Mouse (Mus musculus) neural tube, embryonic 13.5 days (tissue): ENCODE measurements around the gene Dnah9. TPM values are rescaled to one million over a fixed set of nuclear protein-coding genes. Genes with fewer than 3 reads are reported as not detected.

Experiments
- ATAC-seq: fragments of 200-750 bp; cut with Nextera tagmentation; 2 replicates; pipeline ENCODE4 v1.8.0; 2017; ENCODE audit warnings: low read depth, mild to moderate bottlenecking, moderate TSS enrichment, moderate library complexity
- H3K27ac ChIP-seq: fragments of 300-500 bp; sonication (generic); replicated peaks from 2 replicates; pipeline ENCODE4 v1.5.1; 2015; ENCODE audit warnings: moderate library complexity, mild to moderate bottlenecking, inconsistent platforms
- H3K27me3 ChIP-seq: fragments of 300-500 bp; sonication (generic); 2 replicates; pipeline ENCODE4 v1.6.1; 2015; ENCODE audit warnings: mild to moderate bottlenecking, inconsistent platforms
- H3K36me3 ChIP-seq: fragments of 300-500 bp; sonication (generic); 2 replicates; pipeline ENCODE4 v1.6.1; 2015; ENCODE audit warnings: mild to moderate bottlenecking, inconsistent platforms
- H3K4me1 ChIP-seq: fragments of 300-500 bp; sonication (generic); replicated peaks from 2 replicates; pipeline ENCODE4 v1.6.1; 2015; ENCODE audit warnings: inconsistent platforms
- H3K4me2 ChIP-seq: fragments of 300-500 bp; sonication (generic); 2 replicates; pipeline ENCODE4 v1.6.1; 2015; ENCODE audit warnings: inconsistent platforms, mild to moderate bottlenecking, moderate library complexity
- H3K4me3 ChIP-seq: fragments of 300-500 bp; sonication (generic); 2 replicates; pipeline ENCODE4 v1.5.1; 2015; ENCODE audit warnings: mild to moderate bottlenecking, inconsistent platforms
- H3K9ac ChIP-seq: fragments of 300-500 bp; sonication (generic); 2 replicates; pipeline ENCODE4 v1.6.1; 2015; ENCODE audit warnings: moderate library complexity, mild to moderate bottlenecking, inconsistent platforms
- H3K9me3 ChIP-seq: fragments of 300-500 bp; sonication (generic); 2 replicates; pipeline ENCODE4 v1.6.1; 2016; ENCODE audit warnings: inconsistent platforms
- WGBS: fragments of 180-500 bp; shearing (Covaris S2); methylation state at CpG from one replicate; pipeline ENCODE4 v1.1.7; 2015; 5-methylcytosine and 5-hydroxymethylcytosine counted together
- polyA plus RNA-seq: library from polyadenylated mRNA; unstranded; fragments of >200 nt; fragmentation: Nextera tagmentation; extraction: Ambion mirVana; gene quantifications from 2 replicates; pipeline ENCODE4 v1.2.1, GENCODE M21; 2015

The Dnah9 gene
- 1.2 and 1.9 TPM in 2 replicates for polyA plus RNA-seq

DNA sequence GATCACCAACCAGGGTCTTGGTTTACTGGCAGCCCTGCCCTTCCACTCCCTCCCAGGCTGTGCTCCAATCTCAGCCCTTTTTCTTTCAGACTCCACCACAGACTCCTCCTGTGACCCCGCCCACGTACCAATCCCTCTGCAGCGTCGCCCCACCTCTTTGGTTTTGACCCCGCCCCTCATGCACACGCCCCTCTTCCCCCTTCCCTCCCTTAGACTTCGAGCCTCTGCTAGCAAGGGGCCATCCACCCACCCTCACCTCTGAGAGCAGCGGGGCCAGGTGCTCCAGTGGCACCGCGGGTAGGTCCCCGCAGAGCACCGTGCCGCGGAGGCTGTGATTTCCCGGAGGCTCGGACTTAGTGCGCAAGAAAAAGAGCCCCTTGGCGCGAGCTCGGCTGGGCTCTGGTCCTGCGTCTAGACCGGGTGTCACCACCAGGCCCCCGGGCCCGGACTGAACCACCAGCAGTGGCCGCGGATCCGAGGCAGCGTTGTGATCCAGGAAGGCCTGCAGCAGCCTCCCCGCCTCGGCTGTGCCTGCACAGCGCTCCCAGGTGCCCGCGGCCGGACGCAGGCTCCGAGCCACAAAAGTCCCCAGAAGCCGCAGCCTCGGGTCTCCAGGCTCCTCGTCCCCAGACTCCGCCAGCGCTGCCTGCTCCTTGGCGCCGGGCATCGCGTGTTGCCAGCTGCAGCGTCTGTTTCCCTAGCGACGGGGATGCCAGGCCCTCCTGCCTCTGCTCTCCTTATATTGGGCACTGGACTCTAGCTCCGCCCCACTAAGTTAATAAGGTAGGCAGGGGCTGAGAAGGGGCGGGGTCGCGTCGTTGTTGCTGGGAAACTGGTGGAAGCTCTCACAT, at the start of gene Dnah9:
Gene Dnah9 (minus strand): TSS at position 751 of the 851 bp plus-strand sequence.
- H3K4me3 ChIP-seq: peak within 1 kb of the TSS; percentile 62
- H3K36me3 ChIP-seq: no peaks in the 10 kb centered on the region
- H3K27me3 ChIP-seq: no peaks in the 10 kb centered on the region
- no peaks in the 10 kb centered on the region for H3K9me3 ChIP-seq
- H3K27ac ChIP-seq: peak within 1 kb of the TSS; percentile 82
- peak within 1 kb of the TSS; percentile 69 for H3K9ac ChIP-seq
- peak; percentile 97 for ATAC-seq
- peak within 1 kb of the TSS; percentile 94 for H3K4me2 ChIP-seq
- peaks cover 7% of the 10 kb centered on the region for H3K4me1 ChIP-seq
- WGBS: under 1% methylated on average over 53 of the region's 53 CpGs

DNA sequence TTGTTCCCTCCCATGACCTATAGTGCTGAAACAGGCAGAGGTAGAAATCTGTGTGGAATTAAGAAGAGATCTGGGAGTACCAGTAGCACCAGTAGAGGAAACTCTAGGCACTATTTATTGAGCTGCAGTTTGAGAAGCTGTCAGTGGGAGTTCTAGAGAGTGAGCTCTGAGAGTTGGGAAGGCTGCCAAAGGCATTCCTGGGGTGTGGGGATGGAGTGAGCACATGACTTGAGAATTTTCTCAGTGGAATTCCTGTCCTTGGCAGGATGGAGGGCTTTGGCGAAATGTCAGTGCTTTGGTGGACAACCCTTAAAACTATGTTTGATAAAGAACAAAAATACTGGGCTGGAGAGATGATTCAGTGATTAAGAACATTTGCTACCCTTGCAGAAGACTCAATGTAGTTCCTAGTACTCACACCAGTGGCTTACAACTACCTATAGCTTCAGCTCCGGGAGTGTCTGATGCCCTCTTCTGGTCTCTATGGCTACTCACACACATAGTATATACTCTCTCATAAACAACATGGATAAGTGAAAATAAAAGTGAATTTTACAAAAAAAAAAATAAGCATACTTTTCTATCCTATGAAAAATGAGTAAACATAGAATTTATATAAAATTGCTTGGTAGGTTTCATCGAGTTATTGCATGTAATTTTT, 20.4 kb upstream of the Dnah9 start:
- H3K27ac ChIP-seq: no peak overlapping the region
- H3K4me1 ChIP-seq: no peaks in the 10 kb centered on the region; the same call in 1 of the 2 replicates
- no peak overlapping the region for H3K4me3 ChIP-seq
- no peak for ATAC-seq
- no peak overlapping the region for H3K9ac ChIP-seq
- H3K36me3 ChIP-seq: no peaks in the 10 kb centered on the region
- no peak overlapping the region for H3K4me2 ChIP-seq
- 80% methylated on average over 3 of the region's 3 CpGs for WGBS
- no peaks in the 10 kb centered on the region for H3K27me3 ChIP-seq
- no peaks in the 10 kb centered on the region for H3K9me3 ChIP-seq

DNA sequence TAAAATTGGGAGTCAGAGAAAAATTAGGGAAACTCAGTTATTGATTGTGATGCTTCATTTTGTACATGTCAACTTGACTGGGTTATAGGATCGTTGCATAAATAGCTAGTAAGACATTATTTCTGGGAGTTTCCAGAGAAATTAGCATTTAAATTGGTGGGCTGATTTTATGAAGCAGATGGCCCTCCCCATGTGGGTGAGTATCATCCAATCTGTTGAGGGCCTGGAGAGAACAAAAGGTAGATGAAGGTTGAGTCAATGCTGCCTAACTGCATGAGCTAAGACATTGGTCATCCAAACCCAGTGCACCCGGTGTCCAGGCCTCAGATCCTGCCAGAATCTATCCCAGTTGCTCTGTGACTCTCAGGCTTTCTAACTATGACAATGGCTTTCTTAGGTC, 19.8 kb upstream of the Dnah9 start:
- Histone ChIP-seq H3K9me3 (no peaks in the 10 kb centered on the region), H3K27me3 (no peaks in the 10 kb centered on the region), H3K4me2 (no peak overlapping the region), H3K4me1 (no peaks in the 10 kb centered on the region; the same call in 1 of the 2 replicates), H3K36me3 (no peaks in the 10 kb centered on the region), H3K4me3 (no peak overlapping the region), H3K27ac (no peak overlapping the region), H3K9ac (no peak overlapping the region)
- 68% methylated on average over 2 of the region's 2 CpGs for WGBS
- ATAC-seq: no peak

DNA sequence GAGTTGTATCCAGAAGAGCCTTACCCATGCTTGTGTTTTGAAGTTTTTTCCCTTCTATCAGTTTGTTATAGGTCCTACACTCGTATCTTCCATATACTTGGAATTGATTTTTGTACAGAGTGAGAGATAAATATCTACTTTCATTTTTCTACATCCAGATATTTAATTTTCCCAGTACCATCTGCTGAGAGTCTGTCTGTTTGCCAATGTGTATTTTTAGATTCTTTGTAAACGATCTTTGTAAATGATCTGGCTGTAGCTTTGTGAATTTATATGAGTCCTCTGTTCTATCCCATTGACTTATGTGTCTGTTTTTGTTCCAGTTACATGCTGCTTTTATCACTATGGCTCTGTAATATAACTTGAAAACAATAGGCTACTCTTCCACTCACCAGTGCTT, 9.4 kb upstream of the Dnah9 start:
- no peaks in the 10 kb centered on the region for H3K36me3 ChIP-seq

DNA sequence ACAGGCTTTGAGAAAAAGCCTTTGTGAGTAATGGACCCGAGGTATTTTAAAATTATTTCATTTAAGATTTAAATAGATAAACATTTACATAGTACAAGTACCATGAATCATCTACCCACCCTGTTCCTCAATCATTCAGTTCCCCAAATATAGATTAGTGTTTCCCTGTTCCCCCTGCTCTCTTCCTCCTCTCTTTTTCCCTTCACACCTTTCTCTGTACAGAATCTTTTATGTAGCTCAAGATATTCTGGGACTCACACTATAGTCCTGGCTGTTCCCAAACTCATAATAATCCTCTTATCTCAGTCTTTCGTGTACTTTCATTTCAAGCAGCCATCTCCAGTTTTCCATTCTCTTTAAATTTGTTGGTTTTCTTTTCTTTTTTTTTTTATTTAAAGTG, 4.3 kb downstream of the Dnah9 start:
- H3K27me3 ChIP-seq: no peaks in the 10 kb centered on the region
- no peak overlapping the region for H3K9ac ChIP-seq
- no peak for ATAC-seq
- no peak overlapping the region for H3K4me2 ChIP-seq
- no peaks in the 10 kb centered on the region for H3K9me3 ChIP-seq
- WGBS: 87% methylated on average over 2 of the region's 2 CpGs
- no peak overlapping the region for H3K27ac ChIP-seq
- no peak overlapping the region for H3K4me3 ChIP-seq
- H3K4me1 ChIP-seq: peaks cover 7% of the 10 kb centered on the region
- no peaks in the 10 kb centered on the region for H3K36me3 ChIP-seq

More for the DNA sequence above, 9.4 kb upstream of the Dnah9 start:
- Histone ChIP-seq H3K27me3 (no peaks in the 10 kb centered on the region), H3K4me3 (no peak overlapping the region), H3K27ac (no peak overlapping the region), H3K9ac (no peak overlapping the region), H3K9me3 (peaks cover 9% of the 10 kb centered on the region; the same call in 1 of the 2 replicates), H3K4me2 (no peak overlapping the region), H3K4me1 (no peaks in the 10 kb centered on the region)
- 79% methylated on average over 2 of the region's 2 CpGs for WGBS
- no peak for ATAC-seq

DNA sequence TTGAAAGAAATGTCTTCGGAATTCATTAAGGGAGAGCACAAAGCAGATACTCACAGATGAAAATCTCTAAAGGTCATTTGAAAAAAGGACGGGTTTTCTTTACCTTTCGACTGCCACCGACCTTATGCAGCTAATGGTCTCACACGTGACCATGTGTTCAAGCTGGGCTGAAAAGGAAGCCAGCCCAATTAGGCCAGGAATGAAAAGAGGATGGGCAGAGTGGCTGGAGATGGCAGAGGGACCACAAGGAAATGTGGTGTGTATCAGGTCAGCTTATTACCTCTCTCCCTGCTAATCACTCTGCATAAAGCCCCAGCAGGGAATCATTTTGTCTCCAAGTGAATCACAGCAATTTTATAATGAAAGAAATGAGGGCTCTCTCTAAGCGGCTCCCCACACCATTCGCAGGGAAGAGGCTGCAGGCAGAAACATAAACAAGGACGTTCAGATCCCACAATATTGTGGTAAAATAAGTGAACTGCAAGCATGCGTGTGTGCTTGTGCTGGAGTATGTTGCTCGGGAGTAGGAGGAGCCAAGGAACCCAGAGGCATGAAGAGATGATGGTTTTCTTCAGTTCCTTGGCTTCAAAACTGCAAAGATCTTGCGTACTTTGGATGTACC, 27.6 kb downstream of the Dnah9 start:
- no peak overlapping the region for H3K4me3 ChIP-seq
- ATAC-seq: no peak
- H3K27ac ChIP-seq: peak overlapping the region; percentile 47
- H3K9ac ChIP-seq: no peak overlapping the region
- H3K9me3 ChIP-seq: no peaks in the 10 kb centered on the region
- 54% methylated on average over 11 of the region's 11 CpGs for WGBS
- 0 out of 2 replicates have a peak, but pooled peaks cover 7% of the 10 kb centered on the region for H3K4me1 ChIP-seq
- no peaks in the 10 kb centered on the region for H3K27me3 ChIP-seq
- no peak overlapping the region for H3K4me2 ChIP-seq
- H3K36me3 ChIP-seq: no peaks in the 10 kb centered on the region

DNA sequence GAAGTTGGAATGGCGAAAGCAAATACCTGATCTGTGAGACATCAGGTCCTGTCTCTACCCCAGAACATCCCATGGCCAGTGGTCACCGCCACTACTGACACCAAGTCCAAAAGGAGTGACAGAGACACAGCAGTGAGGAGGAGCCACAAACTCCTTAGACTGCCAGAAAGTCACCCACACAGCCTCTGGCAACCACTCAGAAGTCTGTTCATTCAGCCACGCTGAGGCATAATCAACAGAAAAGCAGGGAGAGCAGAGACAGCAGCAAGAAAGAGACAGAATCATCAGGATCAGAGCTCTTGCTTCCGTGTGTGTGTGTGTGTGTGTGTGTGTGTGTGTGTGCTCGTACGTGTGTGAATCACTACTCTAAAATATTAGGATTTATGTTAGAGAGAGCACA, 33.5 kb downstream of the Dnah9 start:
- H3K27me3 ChIP-seq: no peaks in the 10 kb centered on the region
- ATAC-seq: no peak
- H3K4me3 ChIP-seq: no peak overlapping the region
- H3K27ac ChIP-seq: no peak overlapping the region
- WGBS: 88% methylated on average over 6 of the region's 6 CpGs
- no peak overlapping the region for H3K4me2 ChIP-seq
- no peak overlapping the region for H3K9ac ChIP-seq
- no peaks in the 10 kb centered on the region for H3K4me1 ChIP-seq
- no peaks in the 10 kb centered on the region for H3K9me3 ChIP-seq
- no peaks in the 10 kb centered on the region for H3K36me3 ChIP-seq

DNA sequence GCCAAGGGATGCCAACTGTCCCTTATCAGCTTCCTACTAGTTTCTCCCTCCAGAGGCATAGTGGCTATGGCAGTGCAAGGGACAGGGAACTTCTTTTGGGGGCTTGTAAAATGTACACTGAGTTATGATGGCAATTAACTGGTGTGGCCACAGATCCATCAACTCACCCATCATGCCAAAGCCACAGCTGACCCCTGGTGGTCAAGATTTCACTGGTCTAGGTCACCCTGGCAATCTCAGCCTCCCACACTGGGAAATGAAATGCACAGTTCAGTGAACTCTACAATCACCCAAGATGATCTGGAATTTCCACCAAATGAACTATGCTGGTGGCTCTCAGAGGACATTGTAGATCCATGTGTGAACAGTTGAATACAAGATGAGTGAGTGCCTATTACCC, 42.2 kb downstream of the Dnah9 start:
- H3K4me3 ChIP-seq: no peak overlapping the region
- no peak overlapping the region for H3K4me2 ChIP-seq
- ATAC-seq: no peak
- H3K36me3 ChIP-seq: no peaks in the 10 kb centered on the region
- H3K9me3 ChIP-seq: no peaks in the 10 kb centered on the region
- H3K9ac ChIP-seq: no peak overlapping the region
- H3K27me3 ChIP-seq: no peaks in the 10 kb centered on the region
- H3K4me1 ChIP-seq: no peaks in the 10 kb centered on the region
- H3K27ac ChIP-seq: no peak overlapping the region

DNA sequence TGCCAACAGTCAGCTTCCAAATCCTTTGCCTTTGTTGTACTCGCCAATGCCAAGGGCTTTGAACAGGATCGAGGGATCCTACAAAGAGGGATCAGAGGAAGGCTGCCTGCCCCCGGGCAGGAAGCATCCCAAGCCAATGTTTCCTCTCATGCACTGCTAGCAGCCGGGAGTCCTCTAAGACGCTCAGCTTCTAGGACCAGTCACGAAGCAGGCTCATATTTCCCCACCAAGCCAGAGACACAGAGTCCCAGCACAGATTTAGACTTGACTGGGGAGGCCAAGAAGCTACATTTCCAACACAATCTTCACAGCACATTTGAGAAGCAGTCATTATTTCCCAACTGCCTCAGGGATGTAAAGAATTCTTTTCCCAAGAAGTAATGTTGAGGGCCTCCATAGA, 43.9 kb downstream of the Dnah9 start:
- no peak overlapping the region for H3K27ac ChIP-seq
- no peak overlapping the region for H3K4me3 ChIP-seq
- H3K9ac ChIP-seq: no peak overlapping the region
- H3K27me3 ChIP-seq: no peaks in the 10 kb centered on the region
- no peaks in the 10 kb centered on the region for H3K4me1 ChIP-seq
- ATAC-seq: no peak
- no peaks in the 10 kb centered on the region for H3K9me3 ChIP-seq
- no peaks in the 10 kb centered on the region for H3K36me3 ChIP-seq
- H3K4me2 ChIP-seq: no peak overlapping the region
- 84% methylated on average over 6 of the region's 6 CpGs for WGBS

DNA sequence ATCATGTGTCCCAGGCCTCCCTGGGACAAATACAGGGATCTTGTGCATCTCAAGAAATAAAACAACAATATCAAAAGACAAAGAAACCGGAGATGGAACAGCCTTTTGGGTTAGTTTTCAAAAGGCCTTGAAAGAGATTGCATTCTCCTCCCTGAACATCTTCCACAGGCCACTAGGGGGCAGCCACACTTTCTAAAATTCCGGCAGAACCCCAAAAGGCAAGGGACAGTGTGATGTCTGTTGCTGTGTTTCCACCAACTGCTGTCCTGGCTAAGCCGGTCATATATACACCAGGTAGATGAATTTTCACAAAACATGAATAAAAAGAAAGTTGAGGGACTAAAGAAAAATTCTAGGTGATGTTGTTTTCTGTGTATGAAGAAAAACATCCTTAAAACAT, 46.3 kb downstream of the Dnah9 start:
- Histone ChIP-seq H3K9ac (no peak overlapping the region), H3K4me2 (no peak overlapping the region), H3K4me1 (no peaks in the 10 kb centered on the region), H3K27me3 (no peaks in the 10 kb centered on the region), H3K4me3 (no peak overlapping the region), H3K27ac (no peak overlapping the region), H3K36me3 (no peaks in the 10 kb centered on the region), H3K9me3 (no peaks in the 10 kb centered on the region)
- 28% methylated on average over 3 of the region's 3 CpGs for WGBS
- ATAC-seq: peak; percentile 53; the same call in 1 of the 2 replicates

DNA sequence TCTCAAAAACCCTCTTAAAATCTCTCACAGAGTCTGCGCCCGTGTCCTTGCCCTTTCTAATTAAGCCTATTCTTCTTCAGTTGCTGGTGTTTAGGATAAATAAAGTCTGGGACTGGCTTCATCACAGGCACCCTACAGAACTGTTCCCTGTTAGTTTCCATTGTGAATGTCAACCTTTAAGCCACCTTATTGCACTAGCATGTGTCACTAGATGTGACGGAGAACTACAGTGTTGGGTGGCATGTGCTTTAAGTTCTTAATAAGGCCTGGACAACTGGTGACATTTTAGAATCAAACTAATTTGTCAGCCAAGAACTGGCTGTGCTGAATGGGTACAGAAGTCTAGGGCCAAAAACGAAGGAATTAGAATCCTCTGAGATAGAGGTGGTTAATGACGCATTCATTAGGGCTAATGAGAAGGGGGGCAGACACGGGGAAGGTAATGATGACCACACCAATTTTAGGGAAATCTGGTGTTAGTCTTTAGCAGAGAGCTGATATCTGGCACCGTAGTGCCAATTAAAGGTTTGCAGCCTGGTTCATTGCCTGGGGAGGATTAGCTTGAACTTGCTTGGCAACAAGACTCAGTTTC, 84.6 kb downstream of the Dnah9 start:
- H3K36me3 ChIP-seq: no peaks in the 10 kb centered on the region
- no peak overlapping the region for H3K9ac ChIP-seq
- H3K27me3 ChIP-seq: no peaks in the 10 kb centered on the region
- H3K4me1 ChIP-seq: no peaks in the 10 kb centered on the region
- no peak overlapping the region for H3K4me2 ChIP-seq
- H3K9me3 ChIP-seq: no peaks in the 10 kb centered on the region
- no peak for ATAC-seq
- H3K27ac ChIP-seq: no peak overlapping the region
- 84% methylated on average over 7 of the region's 7 CpGs for WGBS
- H3K4me3 ChIP-seq: no peak overlapping the region

DNA sequence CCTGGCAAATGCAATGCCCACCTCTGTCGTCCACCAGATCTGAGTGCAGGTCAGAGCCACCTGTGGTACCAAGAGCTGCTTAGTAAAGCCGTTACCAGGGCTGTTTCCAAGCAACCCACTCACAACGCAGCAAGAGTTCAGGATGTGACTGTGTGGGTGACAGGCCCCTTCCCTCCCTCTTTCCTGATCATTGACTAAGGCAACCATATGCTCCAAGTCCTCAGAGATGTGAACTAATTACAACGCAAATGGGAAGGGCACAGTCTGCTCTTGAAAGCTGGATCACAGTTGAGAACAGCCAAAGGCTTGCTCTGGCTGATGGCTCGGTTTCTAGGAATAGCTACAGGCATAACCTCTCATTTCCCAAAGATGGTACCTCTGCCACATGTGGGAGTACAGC, 95.4 kb downstream of the Dnah9 start:
- 82% methylated on average over 5 of the region's 5 CpGs for WGBS
- Histone ChIP-seq H3K4me2 (no peak overlapping the region), H3K27ac (no peak overlapping the region), H3K36me3 (no peaks in the 10 kb centered on the region), H3K4me1 (no peaks in the 10 kb centered on the region), H3K4me3 (no peak overlapping the region), H3K9me3 (no peaks in the 10 kb centered on the region), H3K9ac (no peak overlapping the region), H3K27me3 (no peaks in the 10 kb centered on the region)
- ATAC-seq: no peak
